Mouse (Mus musculus): ENCODE measurements around the gene Dctn3. TPM values are rescaled to one million over a fixed set of nuclear protein-coding genes. Genes with fewer than 3 reads are reported as not detected.
A peak's percentile ranks its signal among the peaks of the same experiment; 100 is the strongest.

The Dctn3 gene
- total and polyA plus RNA-seq, 3 experiments: 57.7 to 64.6 TPM; not detected in 1

- H3K4me3 ChIP-seq (ENCODE audit: control insufficient read depth in 1 of 2, insufficient read depth in 1 of 2, low read depth in 2 of 2, low read length in 2 of 2): peak overlapping the region; percentile 67 to 68
- peaks cover 15% of the 10 kb centered on the region for H3K79me2 ChIP-seq (ENCODE audit: control insufficient read depth, insufficient read depth, low read length, poor library complexity)
- DNase-seq (ENCODE audit: low read depth, low spot score): peak; percentile 98
- peak overlapping the region; percentile 51 for H3K27ac ChIP-seq (ENCODE audit: control insufficient read depth, low read depth, low read length)
- H3K9ac ChIP-seq (ENCODE audit: control insufficient read depth, low read depth, low read length, poor library complexity, severe bottlenecking): peak overlapping the region; percentile 75
- H3K36me3 ChIP-seq (ENCODE audit: control insufficient read depth in 1 of 2, insufficient read depth in 2 of 2, low read length in 2 of 2): peaks cover 0 to 27% of the 10 kb centered on the region in 2 experiments; a peak in 2 of 4 replicates
- H3K27me3 ChIP-seq (ENCODE audit: control insufficient read depth in 1 of 2, insufficient read depth in 2 of 2, low read length in 2 of 2): no peaks in the 10 kb centered on the region
- no peak; the same call in 1 of the 2 replicates for TF ChIP-seq ELF1 (IDR thresholded peaks at IDR 0.05; ENCODE audit: low read depth, low read length)
- peak; percentile 70 for TF ChIP-seq TCF12 (IDR thresholded peaks at IDR 0.05; ENCODE audit: low read depth, low read length)
- no peak; the same call in 1 of the 2 replicates for TF ChIP-seq KAT2A (conservative IDR thresholded peaks at IDR 0.05; ENCODE audit: low read depth, low read length)
- no peak for TF ChIP-seq E2F4 (IDR thresholded peaks at IDR 0.05; ENCODE audit: borderline replicate concordance, low read depth, low read length)
- no peak for TF ChIP-seq BHLHE40 (IDR thresholded peaks at IDR 0.05; ENCODE audit: borderline replicate concordance, low read depth, low read length)
- TF ChIP-seq JUND (IDR thresholded peaks at IDR 0.05; ENCODE audit: low read depth, low read length): no peak
- peak; percentile 82 for TF ChIP-seq HCFC1 (IDR thresholded peaks at IDR 0.05; ENCODE audit: low read depth, low read length)
- TF ChIP-seq USF1 (IDR thresholded peaks at IDR 0.05; ENCODE audit: low read depth, low read length): no peak
- peak; percentile 99 for TF ChIP-seq CHD1 (IDR thresholded peaks at IDR 0.05; ENCODE audit: low read depth, low read length)
- TF ChIP-seq MXI1 (IDR thresholded peaks at IDR 0.05; ENCODE audit: low read depth, low read length): peak; percentile 41; the same call in 1 of the 2 replicates
- TF ChIP-seq MEF2A (IDR thresholded peaks at IDR 0.05; ENCODE audit: extremely low read depth, insufficient replicate concordance, low read depth, low read length, poor library complexity, severe bottlenecking): no peak
- no peak for TF ChIP-seq RCOR1 (IDR thresholded peaks at IDR 0.05; ENCODE audit: low read depth, low read length)
- TF ChIP-seq SIN3A (IDR thresholded peaks at IDR 0.05; ENCODE audit: low read length): peak; percentile 73
- no peak for TF ChIP-seq ETS1 (IDR thresholded peaks at IDR 0.05; ENCODE audit: low read depth, low read length)
- no peak for TF ChIP-seq MYB (IDR thresholded peaks at IDR 0.05; ENCODE audit: low read depth, low read length)
- peak in 1 of 2 experiments; percentile 37; a peak in 2 of 4 replicates for TF ChIP-seq EP300 (IDR thresholded peaks at IDR 0.05; ENCODE audit: low read depth in 1 of 2, low read length in 2 of 2)
- no peak for TF ChIP-seq UBTF (IDR thresholded peaks at IDR 0.05; ENCODE audit: borderline replicate concordance, insufficient read depth, low read depth, low read length)
- TF ChIP-seq MYC (IDR thresholded peaks at IDR 0.05; ENCODE audit: low read depth, low read length): no peak; the same call in 1 of the 2 replicates
- no peak for TF ChIP-seq POLR2AphosphoS5 (IDR thresholded peaks at IDR 0.05; ENCODE audit: borderline replicate concordance, low read depth, low read length)
- TF ChIP-seq RAD21 (IDR thresholded peaks at IDR 0.05; ENCODE audit: low read depth, low read length): no peak
- TF ChIP-seq TBP (IDR thresholded peaks at IDR 0.05; ENCODE audit: low read depth, low read length): peak; percentile 84
- TF ChIP-seq ZNF384 (IDR thresholded peaks at IDR 0.05; ENCODE audit: low read depth, low read length): no peak
- peak; percentile 97 for TF ChIP-seq NELFE (IDR thresholded peaks at IDR 0.05; ENCODE audit: low read depth, low read length)
- TF ChIP-seq POLR2A (IDR thresholded peaks at IDR 0.05; ENCODE audit: control insufficient read depth in 1 of 2, insufficient read depth in 1 of 2, low read depth in 1 of 2, low read length in 2 of 2, poor library complexity in 1 of 2): peak; percentile 84 to 95; a peak in 3 of 4 replicates
- no peak for TF ChIP-seq NRF1 (IDR thresholded peaks at IDR 0.05; ENCODE audit: insufficient read depth, low read depth, low read length, poor library complexity, severe bottlenecking)
- no peak for TF ChIP-seq ZKSCAN1 (IDR thresholded peaks at IDR 0.05; ENCODE audit: low read depth, low read length)
- peak; percentile 91 for TF ChIP-seq POLR2AphosphoS2 (IDR thresholded peaks at IDR 0.05; ENCODE audit: low read length)
- TF ChIP-seq ZC3H11A (IDR thresholded peaks at IDR 0.05; ENCODE audit: low read depth, low read length): no peak
- TF ChIP-seq SMC3 (IDR thresholded peaks at IDR 0.05; ENCODE audit: low read depth, low read length): no peak
- TF ChIP-seq MAFK (IDR thresholded peaks at IDR 0.05; ENCODE audit: borderline replicate concordance, low read depth, low read length): no peak
- TF ChIP-seq MAZ (IDR thresholded peaks at IDR 0.05; ENCODE audit: low read depth, low read length): peak; percentile 48; the same call in 1 of the 2 replicates
- TF ChIP-seq ZMIZ1 (IDR thresholded peaks at IDR 0.05; ENCODE audit: low read depth, low read length): peak; percentile 71; the same call in 1 of the 2 replicates
- peaks cover 2 to 29% of the 10 kb centered on the region in 2 experiments for H3K4me1 ChIP-seq (ENCODE audit: control insufficient read depth in 1 of 2, insufficient read depth in 2 of 2, low read length in 2 of 2)
- no peaks in the 10 kb centered on the region for H3K9me3 ChIP-seq (replicated peaks; ENCODE audit: insufficient read depth, low read length)
Measured at GRCm38 (mm10) chr4:41741158-41741560, 18.2 kb upstream of the Dctn3 start.
